Mouse (Mus musculus): Measurements from ENCODE around the gene Brms1l. TPM values are rescaled to one million over a fixed set of nuclear protein-coding genes. Genes with fewer than 3 reads are reported as not detected.

The Brms1l gene
- polyA plus RNA-seq, 1 experiment = 22.5 TPM

GRCm38 (mm10) chr12:55912138-55912537 lies 76.0 kb downstream of the Brms1l start:
- no peak for TF ChIP-seq FOSL1 (IDR thresholded peaks at IDR 0.05; ENCODE audit: insufficient read depth, low read length, poor library complexity, severe bottlenecking)
- TF ChIP-seq CEBPB (IDR thresholded peaks at IDR 0.05; ENCODE audit: low read depth) = no peak
- no peak for TF ChIP-seq MAX (IDR thresholded peaks at IDR 0.05)
- no peak for TF ChIP-seq MYOD1 (IDR thresholded peaks at IDR 0.05; ENCODE audit: control insufficient read depth, insufficient read length, low read depth)
- TF ChIP-seq USF1 (IDR thresholded peaks at IDR 0.05; ENCODE audit: low read depth) = no peak
- H3K4me3 ChIP-seq (ENCODE audit: insufficient read depth, poor library complexity, severe bottlenecking) = no peak overlapping the region
- no peaks in the 10 kb centered on the region for H3K79me3 ChIP-seq (ENCODE audit: low read depth)
- H3K27me3 ChIP-seq (ENCODE audit: control insufficient read depth, insufficient read depth, insufficient read length) = peaks cover 4% of the 10 kb centered on the region
- no peak overlapping the region for H3ac ChIP-seq (ENCODE audit: control insufficient read depth, insufficient read length, low read depth)
- no peaks in the 10 kb centered on the region for H3K79me2 ChIP-seq (ENCODE audit: control insufficient read depth, insufficient read depth)
- H3K36me3 ChIP-seq (ENCODE audit: control insufficient read depth, insufficient read depth) = no peaks in the 10 kb centered on the region

GRCm38 (mm10) chr12:55913201-55913600 lies 77.1 kb downstream of the Brms1l start:
- Histone ChIP-seq H3K27me3 (ENCODE audit: control insufficient read depth, insufficient read depth, insufficient read length) (peaks cover 4% of the 10 kb centered on the region), H3K79me3 (ENCODE audit: low read depth) (no peaks in the 10 kb centered on the region), H3K79me2 (ENCODE audit: control insufficient read depth, insufficient read depth) (no peaks in the 10 kb centered on the region), H3ac (ENCODE audit: control insufficient read depth, insufficient read length, low read depth) (no peak overlapping the region), H3K36me3 (ENCODE audit: control insufficient read depth, insufficient read depth) (no peaks in the 10 kb centered on the region), H3K4me3 (ENCODE audit: insufficient read depth, poor library complexity, severe bottlenecking) (no peak overlapping the region)
- TF ChIP-seq FOSL1 (IDR thresholded peaks at IDR 0.05; ENCODE audit: insufficient read depth, low read length, poor library complexity, severe bottlenecking) (no peak), CTCF (IDR thresholded peaks at IDR 0.05; ENCODE audit: control insufficient read depth, insufficient read depth, insufficient read length) (no peak), MAX (IDR thresholded peaks at IDR 0.05) (no peak), CEBPB (IDR thresholded peaks at IDR 0.05; ENCODE audit: low read depth) (no peak), MYOD1 (IDR thresholded peaks at IDR 0.05; ENCODE audit: control insufficient read depth, insufficient read length, low read depth) (no peak), MYOG (IDR thresholded peaks at IDR 0.05; ENCODE audit: control insufficient read depth, extremely low read depth, insufficient read length) (no peak), USF1 (IDR thresholded peaks at IDR 0.05; ENCODE audit: low read depth) (no peak)

DNA sequence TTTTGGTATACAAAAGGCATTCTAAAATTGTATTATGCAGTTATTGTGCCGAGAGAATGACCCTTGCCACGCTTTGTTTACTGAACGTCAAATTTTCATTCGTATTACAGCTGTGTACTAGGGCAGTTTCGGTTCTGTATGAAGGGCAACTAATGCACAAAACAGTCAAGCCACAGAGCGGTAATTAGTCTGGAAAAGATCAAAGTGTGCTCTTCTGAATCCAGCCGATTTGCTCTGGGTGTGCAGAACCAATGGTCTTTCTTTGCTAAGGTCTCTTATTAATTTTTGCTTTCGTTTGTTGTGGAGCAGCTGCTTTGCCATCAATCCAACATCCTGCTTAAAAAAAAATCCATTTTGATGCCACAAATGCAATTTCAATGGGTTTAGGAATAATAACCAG lies 80.1 kb downstream of the Brms1l start:
- Histone ChIP-seq H3K27me3 (ENCODE audit: control insufficient read depth, insufficient read depth, insufficient read length) (peaks cover 4% of the 10 kb centered on the region), H3K4me3 (ENCODE audit: insufficient read depth, poor library complexity, severe bottlenecking) (no peak overlapping the region), H3K36me3 (ENCODE audit: control insufficient read depth, insufficient read depth) (no peaks in the 10 kb centered on the region), H3K79me3 (ENCODE audit: low read depth) (no peaks in the 10 kb centered on the region), H3K79me2 (ENCODE audit: control insufficient read depth, insufficient read depth) (no peaks in the 10 kb centered on the region), H3ac (ENCODE audit: control insufficient read depth, insufficient read length, low read depth) (no peak overlapping the region)
- TF ChIP-seq MYOG (IDR thresholded peaks at IDR 0.05; ENCODE audit: control insufficient read depth, extremely low read depth, insufficient read length) (no peak), USF1 (IDR thresholded peaks at IDR 0.05; ENCODE audit: low read depth) (no peak), MYOD1 (IDR thresholded peaks at IDR 0.05; ENCODE audit: control insufficient read depth, insufficient read length, low read depth) (no peak), CEBPB (IDR thresholded peaks at IDR 0.05; ENCODE audit: low read depth) (no peak), CTCF (IDR thresholded peaks at IDR 0.05; ENCODE audit: control insufficient read depth, insufficient read depth, insufficient read length) (no peak), FOSL1 (IDR thresholded peaks at IDR 0.05; ENCODE audit: insufficient read depth, low read length, poor library complexity, severe bottlenecking) (no peak), MAX (IDR thresholded peaks at IDR 0.05) (no peak)

- no peak for TF ChIP-seq MYOD1 (IDR thresholded peaks at IDR 0.05; ENCODE audit: control insufficient read depth, insufficient read length, low read depth)
- TF ChIP-seq CTCF (IDR thresholded peaks at IDR 0.05; ENCODE audit: control insufficient read depth, insufficient read depth, insufficient read length) = no peak
- no peak overlapping the region for H3ac ChIP-seq (ENCODE audit: control insufficient read depth, insufficient read length, low read depth)
- H3K36me3 ChIP-seq (ENCODE audit: control insufficient read depth, insufficient read depth) = no peaks in the 10 kb centered on the region
- no peak overlapping the region for H3K4me3 ChIP-seq (ENCODE audit: insufficient read depth, poor library complexity, severe bottlenecking)
- H3K27me3 ChIP-seq (ENCODE audit: control insufficient read depth, insufficient read depth, insufficient read length) = peaks cover 4% of the 10 kb centered on the region
- no peaks in the 10 kb centered on the region for H3K79me2 ChIP-seq (ENCODE audit: control insufficient read depth, insufficient read depth)
- H3K79me3 ChIP-seq (ENCODE audit: low read depth) = no peaks in the 10 kb centered on the region
Observed at GRCm38 (mm10) chr12:55917020-55917419, 80.9 kb downstream of the Brms1l start.

Small RNAs within 50 kb of the gene (microRNA-seq; reads per million reads assigned to microRNA genes)
- gene Gm23394 (ENCODE audit: borderline microRNAs expressed) = 1.2 reads per million, percentile 26 among the genes with 10 or more reads in this experiment

Other genes starting within 250 kb of the Brms1l start
- gene Insm2, start 236.9 kb upstream of the Brms1l start, polyA plus RNA-seq (2012; fragmentation: generic; extraction: Trizol) = not detected
- 3.6 TPM for gene Ralgapa1, start 15.2 kb upstream of the Brms1l start, polyA plus RNA-seq (2012; fragmentation: generic; extraction: Trizol)

Measured in C2C12 (cell line).